Mouse (Mus musculus) bone marrow macrophage, adult 2 months (primary cell): Measurements from ENCODE around the gene Muc20.

ENCODE experiments used
- CTCF ChIP-seq: IDR thresholded peaks from 2 replicates; pipeline ENCODE4 v1.5.1; 2012; ENCODE audit warnings: low read depth, mild to moderate bottlenecking, low read length, moderate library complexity
- POLR2A ChIP-seq: IDR thresholded peaks from 2 replicates; pipeline ENCODE4 v1.6.1; 2012; ENCODE audit warnings: mild to moderate bottlenecking, low read depth, low read length, borderline replicate concordance

GRCm38 (mm10) chr16:32824061-32824460, 26.8 kb upstream of the Muc20 start:
- TF ChIP-seq POLR2A (no peak), CTCF (no peak)
